Mouse (Mus musculus) bone marrow macrophage, adult 2 months (primary cell): Measurements from ENCODE around the gene Olfr724.
"Not testable (repeated sequence)": the region's sequence is repeated elsewhere in the genome, so short reads cannot be mapped to it uniquely, and the experiment has no call there.

ENCODE experiments used
- CTCF ChIP-seq: IDR thresholded peaks from 2 replicates; pipeline ENCODE4 v1.5.1; 2012; ENCODE audit warnings: low read depth, mild to moderate bottlenecking, low read length, moderate library complexity
- POLR2A ChIP-seq: IDR thresholded peaks from 2 replicates; pipeline ENCODE4 v1.6.1; 2012; ENCODE audit warnings: mild to moderate bottlenecking, low read depth, low read length, borderline replicate concordance

DNA sequence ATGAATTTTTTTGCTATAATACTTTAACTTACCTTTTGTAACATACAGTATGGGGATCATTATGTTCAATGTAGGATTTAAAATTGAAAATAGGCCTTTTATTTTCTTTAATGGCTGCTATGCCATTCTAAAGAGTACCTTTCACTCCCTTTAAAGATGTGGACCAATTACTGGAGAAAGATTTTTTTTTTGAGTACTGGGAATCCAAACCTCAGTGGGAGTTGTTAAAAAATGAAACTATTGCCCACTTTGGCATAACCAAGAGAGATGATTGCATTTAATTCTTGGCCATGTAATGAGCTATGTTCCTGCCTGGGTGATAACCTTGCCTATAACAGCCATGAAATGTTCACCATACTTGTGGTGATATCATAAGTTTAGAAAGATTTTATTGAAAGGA, 31.4 kb downstream of the Olfr724 start, which contains the start of gene Olfr723:
- TF ChIP-seq CTCF, POLR2A: not testable (repeated sequence)
